Mouse (Mus musculus) small intestine, adult 2 months (tissue): Measurements from ENCODE around the gene Ccser1. TPM values are rescaled to one million over a fixed set of nuclear protein-coding genes. Genes with fewer than 3 reads are reported as not detected.
"Not testable (repeated sequence)": the region's sequence is repeated elsewhere in the genome, so short reads cannot be mapped to it uniquely, and the experiment has no call there.

Experiments
- H3K27ac ChIP-seq: fragments of 200-500 bp; 2 replicates; pipeline ENCODE4 v1.5.1; 2012; ENCODE audit warnings: low read depth, low read length, control low read depth, inconsistent platforms; ENCODE audit not compliant: insufficient read depth
- H3K27me3 ChIP-seq: fragments of 200-500 bp; 2 replicates; pipeline ENCODE4 v1.6.1; 2012; ENCODE audit warnings: mild to moderate bottlenecking, moderate library complexity, low read length, inconsistent platforms; ENCODE audit not compliant: control insufficient read depth, insufficient read depth
- H3K36me3 ChIP-seq: fragments of 200-500 bp; 2 replicates; pipeline ENCODE4 v1.6.1; 2012; ENCODE audit warnings: mild to moderate bottlenecking, low read length, control low read depth, inconsistent platforms; ENCODE audit not compliant: control insufficient read depth, insufficient read depth
- H3K4me1 ChIP-seq: fragments of 200-500 bp; 2 replicates; pipeline ENCODE4 v1.6.1; 2012; ENCODE audit warnings: low read length, inconsistent platforms, mixed read lengths; ENCODE audit not compliant: control insufficient read depth, insufficient read depth, insufficient read length
- H3K4me3 ChIP-seq: fragments of 200-500 bp; 2 replicates; pipeline ENCODE4 v1.5.1; 2012; ENCODE audit warnings: low read depth, mild to moderate bottlenecking, control low read depth, inconsistent platforms, low read length, moderate library complexity
- CTCF ChIP-seq: fragments of 200-500 bp; IDR thresholded peaks from 2 replicates; pipeline ENCODE4 v1.5.1; 2012; ENCODE audit warnings: low read depth, mild to moderate bottlenecking, control low read depth, inconsistent platforms, low read length, moderate library complexity, mixed read lengths; ENCODE audit not compliant: insufficient replicate concordance, insufficient read length; ENCODE audit errors: extremely low read depth
- POLR2A ChIP-seq: fragments of 200-500 bp; IDR thresholded peaks from 2 replicates; pipeline ENCODE4 v1.6.1; 2012; ENCODE audit warnings: low read depth, mild to moderate bottlenecking, control low read depth, inconsistent platforms, low read length, moderate library complexity
- WGBS: fragments of 180-500 bp; shearing (Covaris S2); methylation state at CpG from one replicate; pipeline ENCODE4 v1.1.7; 2018; 5-methylcytosine and 5-hydroxymethylcytosine counted together
- polyA plus RNA-seq: library from polyadenylated mRNA; depleted of rRNA; stranded (reverse); fragments of >200 nt; gene quantifications from 2 replicates; pipeline ENCODE4 v1.2.3, GENCODE M21; 2012

The Ccser1 gene
- polyA plus RNA-seq, 1 experiment: 2.4 TPM

- TF ChIP-seq CTCF (no peak), POLR2A (no peak)
- Histone ChIP-seq H3K4me1 (no peaks in the 10 kb centered on the region), H3K27ac (no peak overlapping the region), H3K36me3 (no peaks in the 10 kb centered on the region), H3K4me3 (no peak overlapping the region), H3K27me3 (no peaks in the 10 kb centered on the region)
- WGBS: 26% methylated on average over 4 of the region's 4 CpGs
These were observed 66.4 kb downstream of the Ccser1 start for GRCm38 (mm10) chr6:61246523-61246922.

DNA sequence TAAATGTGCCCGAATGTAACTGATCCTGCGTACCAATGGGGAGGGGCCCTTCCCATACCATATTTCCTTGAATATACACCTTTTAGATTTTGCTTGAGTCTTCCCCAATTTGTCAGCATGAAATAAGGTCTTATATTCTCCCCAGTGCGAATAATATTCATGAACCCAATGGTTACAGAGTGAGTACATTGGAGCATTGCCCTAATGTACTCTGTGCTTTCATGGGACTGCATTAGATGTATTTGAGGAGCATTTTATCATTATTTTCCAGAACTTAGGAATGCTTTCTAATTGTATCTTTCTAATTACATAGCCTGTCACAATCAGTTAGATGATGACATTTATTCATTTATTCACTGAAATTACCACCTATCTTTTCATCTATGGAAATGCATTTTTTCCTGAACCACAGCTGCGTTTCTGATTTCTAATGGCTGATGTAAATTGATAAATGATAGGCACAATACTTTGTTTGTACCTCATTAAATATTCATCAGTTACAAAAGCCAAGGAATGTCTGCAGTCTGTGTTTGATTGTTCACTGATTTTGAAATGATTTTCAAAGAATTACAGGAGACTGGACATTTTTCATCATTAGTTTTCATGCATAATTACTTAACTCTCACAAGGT lies 67.8 kb downstream of the Ccser1 start:
- no peak for TF ChIP-seq CTCF
- no peak for TF ChIP-seq POLR2A
- Histone ChIP-seq H3K36me3 (no peaks in the 10 kb centered on the region), H3K27me3 (no peaks in the 10 kb centered on the region), H3K4me1 (no peaks in the 10 kb centered on the region), H3K27ac (no peak overlapping the region), H3K4me3 (no peak overlapping the region)
- WGBS: 87% methylated on average over 4 of the region's 4 CpGs

- Histone ChIP-seq H3K36me3 (no peaks in the 10 kb centered on the region), H3K27me3 (no peaks in the 10 kb centered on the region), H3K27ac (no peak overlapping the region), H3K4me3 (no peak overlapping the region), H3K4me1 (no peaks in the 10 kb centered on the region)
- WGBS: 84% methylated on average over 2 of the region's 2 CpGs
- no peak for TF ChIP-seq CTCF
- TF ChIP-seq POLR2A: no peak
These were observed 68.6 kb downstream of the Ccser1 start for GRCm38 (mm10) chr6:61248700-61249099.

GRCm38 (mm10) chr6:61251232-61251631 lies 71.1 kb downstream of the Ccser1 start:
- TF ChIP-seq POLR2A (no peak), CTCF (no peak)
- Histone ChIP-seq H3K36me3 (no peaks in the 10 kb centered on the region), H3K27ac (no peak overlapping the region), H3K27me3 (no peaks in the 10 kb centered on the region), H3K4me3 (no peak overlapping the region), H3K4me1 (no peaks in the 10 kb centered on the region)
- WGBS: 77% methylated on average over 1 of the region's 1 CpGs

DNA sequence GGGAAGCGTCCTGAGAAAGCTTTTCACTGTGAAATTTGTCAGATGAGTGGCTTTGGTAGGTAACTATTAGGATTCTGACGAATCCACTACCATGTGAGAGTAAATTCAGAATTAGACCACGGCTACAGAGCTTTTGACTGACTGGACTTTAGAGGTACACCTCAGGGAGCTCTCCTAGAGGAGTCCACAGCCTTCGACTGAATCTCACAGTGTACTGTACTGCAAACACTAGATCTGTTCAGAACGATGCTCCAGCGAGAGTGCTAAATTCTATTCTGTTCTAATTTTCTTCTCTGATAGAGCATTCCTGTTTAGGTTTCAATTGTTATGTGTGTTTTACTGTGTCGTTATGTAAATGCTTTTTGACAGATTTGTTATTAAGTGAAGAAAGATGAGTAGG lies 72.8 kb downstream of the Ccser1 start:
- no peaks in the 10 kb centered on the region for H3K4me1 ChIP-seq
- H3K4me3 ChIP-seq: no peak overlapping the region
- no peaks in the 10 kb centered on the region for H3K36me3 ChIP-seq
- WGBS: 79% methylated on average over 7 of the region's 7 CpGs
- TF ChIP-seq POLR2A (no peak), CTCF (no peak)
- H3K27me3 ChIP-seq: no peaks in the 10 kb centered on the region
- no peak overlapping the region for H3K27ac ChIP-seq

DNA sequence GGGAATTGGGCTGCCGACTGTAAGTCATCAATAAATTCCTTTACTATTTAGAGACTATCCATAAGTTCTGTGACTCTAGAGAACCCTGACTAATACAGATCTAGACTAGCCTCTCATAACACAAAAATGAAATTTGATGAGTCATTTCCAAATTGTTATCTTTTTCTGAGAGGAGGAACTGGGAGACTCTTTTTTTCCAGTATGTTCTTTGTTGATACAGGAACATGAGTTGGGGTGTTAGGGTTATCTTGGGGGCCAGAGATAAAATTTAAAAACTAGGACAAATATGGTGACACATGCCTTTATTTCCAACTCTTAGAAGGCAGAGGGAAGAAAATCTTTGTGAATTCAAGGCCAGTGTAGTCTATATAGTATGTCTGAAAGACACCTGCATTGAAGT lies 75.8 kb downstream of the Ccser1 start:
- H3K27me3 ChIP-seq, H3K4me1 ChIP-seq, H3K4me3 ChIP-seq, H3K27ac ChIP-seq, H3K36me3 ChIP-seq: not testable (repeated sequence)
- WGBS: 91% methylated on average over 1 of the region's 1 CpGs

DNA sequence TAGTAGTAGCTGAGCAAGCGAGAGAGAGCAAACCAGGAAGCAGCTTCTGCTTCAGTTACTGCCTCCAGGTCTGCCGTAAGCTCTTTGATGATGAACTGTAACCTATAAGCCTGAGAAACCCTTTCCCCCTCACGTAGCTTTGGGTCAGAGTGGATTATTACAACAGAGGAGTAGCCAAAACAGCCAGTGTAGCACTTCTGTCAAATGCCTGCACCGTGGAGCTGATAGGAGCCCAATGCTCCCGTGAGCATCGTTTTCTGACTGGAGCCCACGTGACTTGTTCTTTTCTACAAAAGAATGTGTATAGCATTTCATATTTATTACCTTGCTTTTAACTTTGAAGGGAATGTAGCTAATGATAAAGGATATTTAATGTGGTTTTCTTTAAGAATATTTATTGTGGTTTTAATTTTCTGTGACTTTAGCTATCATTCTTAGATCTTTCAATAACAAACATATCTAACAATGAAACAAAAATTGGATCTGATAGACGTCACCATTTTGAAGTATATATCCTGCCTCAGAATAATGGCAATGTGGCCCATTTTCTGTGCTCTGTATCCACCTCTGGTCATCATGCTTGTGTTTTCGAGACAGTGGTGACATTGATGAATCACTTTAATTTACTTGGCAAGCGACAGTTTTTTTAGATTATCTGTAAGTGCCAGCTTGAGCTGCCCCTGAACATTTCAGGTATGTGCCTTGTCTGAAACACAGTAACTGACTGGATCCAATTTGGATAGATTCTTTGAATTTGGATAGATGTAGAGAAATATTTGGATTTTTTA lies 78.9 kb downstream of the Ccser1 start:
- WGBS: 79% methylated on average over 10 of the region's 10 CpGs
- Histone ChIP-seq H3K4me3 (no peak overlapping the region), H3K4me1 (peaks cover 13% of the 10 kb centered on the region; the same call in 1 of the 2 replicates), H3K27me3 (no peaks in the 10 kb centered on the region), H3K36me3 (no peaks in the 10 kb centered on the region), H3K27ac (no peak overlapping the region)
- no peak for TF ChIP-seq POLR2A
- TF ChIP-seq CTCF: no peak
